Mouse (Mus musculus) testis, postnatal 14 days (tissue): ENCODE data around the gene Stab1.

Experiments used
- DNase-seq: peaks from one replicate; pipeline ENCODE4 v3.0.0; 2021; ENCODE audit warnings: low spot score

Stab1 gene

GRCm38 (mm10) chr14:31194891-31195513 lies 26.6 kb upstream of the Stab1 start:
- DNase-seq: peak; percentile 81

- DNase-seq: no peak
Measured at GRCm38 (mm10) chr14:31194441-31194840, 26.0 kb upstream of the Stab1 start.

GRCm38 (mm10) chr14:31193791-31194190 lies 25.4 kb upstream of the Stab1 start:
- no peak for DNase-seq

GRCm38 (mm10) chr14:31191936-31192335 lies 23.5 kb upstream of the Stab1 start:
- DNase-seq: no peak

- DNase-seq: no peak
Measured at GRCm38 (mm10) chr14:31189348-31189747, 20.9 kb upstream of the Stab1 start.

- DNase-seq: no peak
Measured at GRCm38 (mm10) chr14:31188771-31189181, 20.3 kb upstream of the Stab1 start.

GRCm38 (mm10) chr14:31186656-31187055 lies 18.2 kb upstream of the Stab1 start:
- DNase-seq: no peak

GRCm38 (mm10) chr14:31184195-31184594 lies 15.8 kb upstream of the Stab1 start:
- DNase-seq: no peak

GRCm38 (mm10) chr14:31183541-31183940 lies 15.1 kb upstream of the Stab1 start:
- no peak for DNase-seq

- no peak for DNase-seq
Measured at GRCm38 (mm10) chr14:31182786-31183290, 14.4 kb upstream of the Stab1 start.

- DNase-seq: no peak
Measured at GRCm38 (mm10) chr14:31181512-31181911, 13.1 kb upstream of the Stab1 start.

- no peak for DNase-seq
Measured at GRCm38 (mm10) chr14:31179677-31180365, 11.4 kb upstream of the Stab1 start.

- no peak for DNase-seq
Measured at GRCm38 (mm10) chr14:31177715-31178114, 9.3 kb upstream of the Stab1 start.

- DNase-seq: no peak
Measured at GRCm38 (mm10) chr14:31177287-31177686, 8.8 kb upstream of the Stab1 start.

GRCm38 (mm10) chr14:31173537-31173936 lies 5.1 kb upstream of the Stab1 start:
- DNase-seq: no peak

- no peak for DNase-seq
Measured at GRCm38 (mm10) chr14:31172781-31173455, 4.5 kb upstream of the Stab1 start.

GRCm38 (mm10) chr14:31171821-31172220 lies 3.4 kb upstream of the Stab1 start:
- no peak for DNase-seq

- no peak for DNase-seq
Measured at GRCm38 (mm10) chr14:31171386-31171785, 2.9 kb upstream of the Stab1 start.

- DNase-seq: no peak
Measured at GRCm38 (mm10) chr14:31170963-31171362, 2.5 kb upstream of the Stab1 start.

GRCm38 (mm10) chr14:31169508-31169907 lies 1.1 kb upstream of the Stab1 start:
- no peak for DNase-seq

GRCm38 (mm10) chr14:31166827-31167226 lies 1.6 kb downstream of the Stab1 start:
- DNase-seq: no peak

GRCm38 (mm10) chr14:31165991-31166630 lies 2.3 kb downstream of the Stab1 start:
- DNase-seq: no peak

- DNase-seq: no peak
Measured at GRCm38 (mm10) chr14:31165458-31165857, 3.0 kb downstream of the Stab1 start.
